Comparison of ENCODE assay signal across 19 mouse cellular contexts in genomic region chr5:113149052-113149451, GRCm38 (mm10).
DNase-seq lines count a peak whose midpoint lies in the region; ATAC-seq and TF ChIP-seq lines count a peak whose summit lies in the region.
"Had no signal": no experiment of that assay in that cellular context is flagged by ENCODE, and none has a peak within 500 bp of the region (broad histone marks: within the 10 kb centered on the region; RNA-seq: fewer than 3 reads in every experiment).

No protein-coding gene starts in this region.

- no peaks in the 10 kb centered on the region for H3K27me3 ChIP-seq in forebrain, embryonic 10.5 days (ENCODE audit: poor library complexity, severe bottlenecking)
- H3K27me3 ChIP-seq in forebrain, embryonic 15.5 days: no peaks in the 10 kb centered on the region
- H3K27me3 ChIP-seq in liver, adult 2 months (ENCODE audit: control insufficient read depth, insufficient read depth, low read length): no peaks in the 10 kb centered on the region
- no peaks in the 10 kb centered on the region for H3K27me3 ChIP-seq in liver, embryonic 11.5 days (replicated peaks; ENCODE audit: control insufficient read depth, insufficient read depth, low read length)
- H3K27me3 ChIP-seq in embryonic facial prominence, embryonic 15.5 days: no peaks in the 10 kb centered on the region
- H3K27me3 ChIP-seq in midbrain, embryonic 14.5 days (ENCODE audit: control insufficient read depth, insufficient read depth, low read length): no peaks in the 10 kb centered on the region
- no peaks in the 10 kb centered on the region for H3K27me3 ChIP-seq in hindbrain, postnatal 0 days (ENCODE audit: insufficient read depth, low read length)
- H3K27me3 ChIP-seq: intestine, embryonic 15.5 days; liver, embryonic 15.5 days; neural tube, embryonic 12.5 days had no signal

- H3K4me2 ChIP-seq in forebrain, embryonic 15.5 days (replicated peaks): no peak overlapping the region
- H3K4me2 ChIP-seq in liver, embryonic 11.5 days: no peak overlapping the region
- no peak overlapping the region for H3K4me2 ChIP-seq in embryonic facial prominence, embryonic 15.5 days (replicated peaks)
- H3K4me2 ChIP-seq in midbrain, embryonic 14.5 days (ENCODE audit: low read length): no peak overlapping the region
- no peak overlapping the region for H3K4me2 ChIP-seq in hindbrain, postnatal 0 days (ENCODE audit: low read depth, low read length)
- H3K4me2 ChIP-seq: heart, embryonic 11.5 days; intestine, embryonic 15.5 days; liver, embryonic 15.5 days; neural tube, embryonic 12.5 days had no signal

- DNase-seq in forebrain, embryonic 10.5 days (ENCODE audit: extremely low spot score, low spot score): no peak
- no peak for DNase-seq in liver, adult 2 months (ENCODE audit: extremely low read depth, low read depth, low spot score)
- no peak for DNase-seq in liver, embryonic 11.5 days (ENCODE audit: low spot score)
- peak; percentile 63 for DNase-seq in midbrain, embryonic 14.5 days
- no peak for DNase-seq in hindbrain, postnatal 0 days (ENCODE audit: low spot score)
- DNase-seq: adrenal gland, adult 8-10 months; cerebellum, adult 9-10 months; gastrocnemius, postnatal 25 days; heart, postnatal 36 days; lung, postnatal 36 days; thymus, postnatal 25 days had no signal

- peak overlapping the region; percentile 63 for H3K27ac ChIP-seq in forebrain, embryonic 10.5 days
- H3K27ac ChIP-seq in forebrain, embryonic 15.5 days (replicated peaks): no peak overlapping the region; the same call in 1 of the 2 replicates
- peak overlapping the region; percentile 35 for H3K27ac ChIP-seq in liver, adult 2 months (replicated peaks; ENCODE audit: insufficient read depth, low read depth, low read length)
- no peak overlapping the region for H3K27ac ChIP-seq in liver, embryonic 11.5 days (ENCODE audit: low read depth, low read length)
- H3K27ac ChIP-seq in embryonic facial prominence, embryonic 15.5 days (replicated peaks): 0 out of 2 replicates have a peak overlapping the region, but pooled peaks have one; percentile 11
- H3K27ac ChIP-seq in midbrain, embryonic 14.5 days (replicated peaks; ENCODE audit: low read depth, low read length): no peak overlapping the region
- H3K27ac ChIP-seq in hindbrain, postnatal 0 days: no peak overlapping the region
- H3K27ac ChIP-seq: intestine, embryonic 15.5 days; kidney, postnatal 0 days; liver, embryonic 15.5 days; neural tube, embryonic 12.5 days had no signal

- no peak overlapping the region for H3K9ac ChIP-seq in forebrain, embryonic 15.5 days (replicated peaks)
- H3K9ac ChIP-seq in liver, adult 2 months (ENCODE audit: low read depth, low read length): peak overlapping the region; percentile 1
- no peak overlapping the region for H3K9ac ChIP-seq in liver, embryonic 11.5 days (ENCODE audit: low read depth, low read length)
- no peak overlapping the region for H3K9ac ChIP-seq in embryonic facial prominence, embryonic 15.5 days
- H3K9ac ChIP-seq in midbrain, embryonic 14.5 days (replicated peaks; ENCODE audit: low read length): no peak overlapping the region
- no peak overlapping the region for H3K9ac ChIP-seq in hindbrain, postnatal 0 days (replicated peaks; ENCODE audit: low read length)
- H3K9ac ChIP-seq: intestine, embryonic 15.5 days; liver, embryonic 15.5 days; neural tube, embryonic 12.5 days had no signal

- H3K79me2 ChIP-seq in liver, adult 2 months (ENCODE audit: control insufficient read depth, insufficient read depth, low read length): peaks cover 13% of the 10 kb centered on the region

- WGBS in forebrain, embryonic 10.5 days: 89% methylated on average over 7 of the region's 7 CpGs
- 68% methylated on average over 7 of the region's 7 CpGs for WGBS in forebrain, embryonic 15.5 days
- 62% methylated on average over 7 of the region's 7 CpGs for WGBS in liver, adult 2 months
- WGBS in liver, embryonic 11.5 days: 89% methylated on average over 7 of the region's 7 CpGs
- 82% methylated on average over 7 of the region's 7 CpGs for WGBS in embryonic facial prominence, embryonic 15.5 days
- WGBS in midbrain, embryonic 14.5 days: 51% methylated on average over 7 of the region's 7 CpGs
- WGBS in hindbrain, postnatal 0 days: 57% methylated on average over 7 of the region's 7 CpGs

- no peaks in the 10 kb centered on the region for H3K36me3 ChIP-seq in forebrain, embryonic 10.5 days (replicated peaks)
- H3K36me3 ChIP-seq in forebrain, embryonic 15.5 days: no peaks in the 10 kb centered on the region
- H3K36me3 ChIP-seq in liver, adult 2 months (ENCODE audit: control insufficient read depth, insufficient read depth, low read length): no peaks in the 10 kb centered on the region
- H3K36me3 ChIP-seq in liver, embryonic 11.5 days (ENCODE audit: control insufficient read depth, insufficient read depth, low read length): no peaks in the 10 kb centered on the region
- no peaks in the 10 kb centered on the region for H3K36me3 ChIP-seq in embryonic facial prominence, embryonic 15.5 days
- H3K36me3 ChIP-seq in midbrain, embryonic 14.5 days (ENCODE audit: control insufficient read depth, insufficient read depth, low read length): no peaks in the 10 kb centered on the region
- H3K36me3 ChIP-seq in hindbrain, postnatal 0 days (ENCODE audit: insufficient read depth, low read length): no peaks in the 10 kb centered on the region
- H3K36me3 ChIP-seq: intestine, embryonic 15.5 days; liver, embryonic 15.5 days; neural tube, embryonic 12.5 days had no signal

- ATAC-seq in forebrain, embryonic 15.5 days (replicated peaks): no peak
- no peak for ATAC-seq in liver, embryonic 11.5 days (replicated peaks; ENCODE audit: low FRiP score)
- ATAC-seq in embryonic facial prominence, embryonic 15.5 days (ENCODE audit: insufficient number of reproducible peaks, low FRiP score, low TSS enrichment, low read depth): no peak
- no peak for ATAC-seq in midbrain, embryonic 14.5 days (ENCODE audit: low FRiP score, low TSS enrichment)
- no peak for ATAC-seq in erythroblast, adult 5-6 weeks (replicated peaks; ENCODE audit: low FRiP score, poor library complexity, severe bottlenecking)
- ATAC-seq in hindbrain, postnatal 0 days: no peak
- ATAC-seq: intestine, embryonic 15.5 days had no signal

- peaks cover 62% of the 10 kb centered on the region for H3K4me1 ChIP-seq in forebrain, embryonic 10.5 days
- peaks cover 42% of the 10 kb centered on the region for H3K4me1 ChIP-seq in forebrain, embryonic 15.5 days
- peaks cover 64% of the 10 kb centered on the region for H3K4me1 ChIP-seq in liver, adult 2 months (ENCODE audit: control insufficient read depth, insufficient read depth, low read length)
- H3K4me1 ChIP-seq in liver, embryonic 11.5 days (replicated peaks; ENCODE audit: control insufficient read depth, insufficient read depth, low read length): peaks cover 34% of the 10 kb centered on the region
- H3K4me1 ChIP-seq in embryonic facial prominence, embryonic 15.5 days: peaks cover 67% of the 10 kb centered on the region
- peaks cover 18% of the 10 kb centered on the region for H3K4me1 ChIP-seq in midbrain, embryonic 14.5 days (ENCODE audit: control insufficient read depth, insufficient read depth, low read length)
- H3K4me1 ChIP-seq in hindbrain, postnatal 0 days (ENCODE audit: insufficient read depth, low read length): peaks cover 16% of the 10 kb centered on the region

- no peaks in the 10 kb centered on the region for H3K9me3 ChIP-seq in forebrain, embryonic 10.5 days
- no peaks in the 10 kb centered on the region for H3K9me3 ChIP-seq in forebrain, embryonic 15.5 days
- H3K9me3 ChIP-seq in liver, embryonic 11.5 days (ENCODE audit: control insufficient read depth, low read length): no peaks in the 10 kb centered on the region
- no peaks in the 10 kb centered on the region for H3K9me3 ChIP-seq in embryonic facial prominence, embryonic 15.5 days (replicated peaks)
- H3K9me3 ChIP-seq in midbrain, embryonic 14.5 days (ENCODE audit: control insufficient read depth, low read length): no peaks in the 10 kb centered on the region
- H3K9me3 ChIP-seq in hindbrain, postnatal 0 days (ENCODE audit: low read length): no peaks in the 10 kb centered on the region
- H3K9me3 ChIP-seq: intestine, embryonic 15.5 days; liver, embryonic 15.5 days; neural tube, embryonic 12.5 days had no signal

- TF ChIP-seq CTCF in liver, adult 2 months (IDR thresholded peaks at IDR 0.05; ENCODE audit: low read depth, low read length): no peak
- no peak for TF ChIP-seq CTCF in hindbrain, postnatal 0 days (IDR thresholded peaks at IDR 0.05; ENCODE audit: low read depth)

- no peak for TF ChIP-seq POLR2A in liver, adult 2 months (IDR thresholded peaks at IDR 0.05; ENCODE audit: extremely low read depth, insufficient read depth, low read length)

- no peak overlapping the region for H3K4me3 ChIP-seq in forebrain, embryonic 10.5 days
- no peak overlapping the region for H3K4me3 ChIP-seq in forebrain, embryonic 15.5 days
- H3K4me3 ChIP-seq in liver, adult 2 months (ENCODE audit: insufficient read depth, low read depth, low read length): no peak overlapping the region
- no peak overlapping the region for H3K4me3 ChIP-seq in liver, embryonic 11.5 days (ENCODE audit: low read depth, low read length)
- H3K4me3 ChIP-seq in embryonic facial prominence, embryonic 15.5 days (replicated peaks): no peak overlapping the region
- no peak overlapping the region for H3K4me3 ChIP-seq in midbrain, embryonic 14.5 days (replicated peaks; ENCODE audit: low read depth, low read length)
- H3K4me3 ChIP-seq in hindbrain, postnatal 0 days (ENCODE audit: low read length): no peak overlapping the region
- H3K4me3 ChIP-seq: intestine, embryonic 15.5 days; liver, embryonic 15.5 days; neural tube, embryonic 12.5 days had no signal

Comparison
In these comparisons a context has a peak if more than half of its experiments do, and no peak if none do; other contexts are left out.
1. H3K27ac ChIP-seq: peak in forebrain, embryonic 10.5 days (single experiment), liver, adult 2 months (single experiment) and embryonic facial prominence, embryonic 15.5 days (single experiment); none in forebrain, embryonic 15.5 days (single experiment), liver, embryonic 11.5 days (single experiment), midbrain, embryonic 14.5 days (single experiment) and hindbrain, postnatal 0 days (single experiment).